Mouse (Mus musculus): ENCODE measurements around the gene Dnm3.

Dnm3 gene

GRCm38 (mm10) chr1:161979536-161979935 lies 498.3 kb downstream of the Dnm3 start, which contains the start of gene 4930558K02Rik:
Gene 4930558K02Rik (minus strand): TSS chr1:161979636.
- DNase-seq: no peak

GRCm38 (mm10) chr1:161978173-161978700 lies 499.6 kb downstream of the Dnm3 start:
- DNase-seq: no peak

GRCm38 (mm10) chr1:161977331-161977730 lies 500.5 kb downstream of the Dnm3 start:
- no peak for DNase-seq

GRCm38 (mm10) chr1:161976255-161977182 lies 501.3 kb downstream of the Dnm3 start:
- peak; percentile 74 for DNase-seq

GRCm38 (mm10) chr1:161972233-161972632 lies 505.6 kb downstream of the Dnm3 start:
- no peak for DNase-seq

- no peak for DNase-seq
These were observed 507.0 kb downstream of the Dnm3 start for GRCm38 (mm10) chr1:161970874-161971273.

GRCm38 (mm10) chr1:161968589-161969407 lies 509.0 kb downstream of the Dnm3 start, which contains the start of gene Pigc:
Gene Pigc (plus strand): TSS chr1:161969186.
- peak; percentile 91 for DNase-seq

GRCm38 (mm10) chr1:161967936-161968335 lies 509.9 kb downstream of the Dnm3 start:
- no peak for DNase-seq

- DNase-seq: no peak
These were observed 515.1 kb downstream of the Dnm3 start for GRCm38 (mm10) chr1:161962465-161963377.

- DNase-seq: no peak
These were observed 519.6 kb downstream of the Dnm3 start for GRCm38 (mm10) chr1:161957964-161958950.

- DNase-seq: no peak
These were observed 522.0 kb downstream of the Dnm3 start for GRCm38 (mm10) chr1:161955846-161956245.

- DNase-seq: no peak
These were observed 525.2 kb downstream of the Dnm3 start for GRCm38 (mm10) chr1:161952599-161952998.

GRCm38 (mm10) chr1:161951009-161951779 lies 526.6 kb downstream of the Dnm3 start:
- DNase-seq: no peak

- no peak for DNase-seq
These were observed 535.8 kb downstream of the Dnm3 start for GRCm38 (mm10) chr1:161942082-161942481.

Data from kidney, adult 18-20 months (tissue).